Mouse (Mus musculus) cerebellum, postnatal 14 days (tissue): ENCODE measurements around the gene Msh6.
A peak's percentile ranks its signal among the peaks of the same experiment; 100 is the strongest.
"Not testable (repeated sequence)": the region's sequence is repeated elsewhere in the genome, so short reads cannot be mapped to it uniquely, and the experiment has no call there.

Source experiments
- DNase-seq, 2 experiments: peaks; one replicate each; pipeline ENCODE4 v3.0.0; 2021; ENCODE audit warnings: mixed read lengths in 2 of 2

Msh6 gene

DNA sequence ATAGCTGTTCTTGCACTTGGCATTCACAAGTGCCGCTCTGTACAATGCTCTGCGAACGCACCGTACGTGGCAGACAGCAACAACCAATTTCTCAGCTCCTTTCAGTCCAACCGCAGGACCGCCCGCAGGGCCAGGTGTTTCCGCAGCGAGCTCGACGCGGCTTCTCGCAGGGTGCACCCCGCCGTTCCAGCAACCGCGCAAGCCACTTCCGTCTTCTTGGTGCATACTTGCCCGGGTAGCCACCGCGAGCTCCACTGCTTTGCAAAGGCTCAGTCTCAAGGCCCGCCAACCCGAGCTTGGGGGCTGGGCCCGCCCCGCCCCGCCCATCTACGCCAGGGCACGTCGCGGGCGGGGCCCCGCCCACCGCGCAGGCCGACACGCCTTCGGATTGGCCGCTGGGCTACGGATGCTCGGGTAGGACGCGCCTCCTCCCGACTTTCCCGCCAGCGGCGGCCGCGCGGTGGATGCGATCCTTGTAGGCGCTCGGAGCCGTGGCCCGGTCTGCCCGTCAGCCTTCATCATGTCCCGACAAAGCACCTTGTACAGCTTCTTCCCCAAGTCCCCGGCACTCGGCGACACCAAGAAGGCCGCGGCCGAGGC lies at the start of gene Msh6:
TSS of gene Msh6 (plus strand) at position 434 of the 600 bp plus-strand sequence.
- DNase-seq = peak; percentile 91 to 92

DNA sequence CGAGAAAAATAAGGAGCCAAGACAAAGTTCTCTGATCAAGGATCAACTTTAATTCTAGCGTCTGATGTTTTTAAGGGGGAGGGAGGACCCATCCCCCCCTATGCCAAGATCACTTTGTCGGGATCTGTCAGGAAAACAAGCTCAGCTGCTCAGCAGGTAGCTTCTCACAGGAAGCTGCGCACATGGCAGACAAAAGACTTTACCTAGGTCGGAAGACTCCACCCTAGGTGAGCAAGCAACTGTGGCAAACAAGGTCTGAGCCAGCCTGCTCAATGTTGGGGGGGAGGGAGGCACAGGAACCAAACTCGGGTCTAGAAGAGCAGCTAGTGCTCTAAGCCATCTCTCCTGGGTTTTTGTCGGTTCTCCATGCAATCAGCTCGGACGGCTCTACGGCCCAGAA lies 40.5 kb upstream of the Msh6 start:
- DNase-seq = no peak

DNA sequence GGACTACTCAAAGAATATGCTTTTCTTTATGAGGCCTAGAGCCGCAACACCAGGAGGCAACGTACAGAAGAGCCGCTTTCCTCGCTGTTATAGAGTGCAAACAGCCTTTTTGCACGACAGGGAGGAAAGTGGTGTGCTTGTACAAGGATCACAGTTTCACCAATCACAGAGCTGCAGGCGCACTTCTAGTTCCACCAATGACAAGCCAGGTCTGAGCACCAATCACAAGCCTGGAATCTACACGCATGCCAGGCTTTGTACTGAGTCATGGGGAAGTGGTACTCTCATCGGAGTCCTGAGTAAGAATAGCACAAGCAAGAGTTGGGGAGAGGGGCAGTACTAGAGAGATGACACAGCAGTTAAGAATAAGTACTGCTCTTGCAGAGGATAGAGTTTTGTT lies 40.1 kb upstream of the Msh6 start:
- no peak for DNase-seq

DNA sequence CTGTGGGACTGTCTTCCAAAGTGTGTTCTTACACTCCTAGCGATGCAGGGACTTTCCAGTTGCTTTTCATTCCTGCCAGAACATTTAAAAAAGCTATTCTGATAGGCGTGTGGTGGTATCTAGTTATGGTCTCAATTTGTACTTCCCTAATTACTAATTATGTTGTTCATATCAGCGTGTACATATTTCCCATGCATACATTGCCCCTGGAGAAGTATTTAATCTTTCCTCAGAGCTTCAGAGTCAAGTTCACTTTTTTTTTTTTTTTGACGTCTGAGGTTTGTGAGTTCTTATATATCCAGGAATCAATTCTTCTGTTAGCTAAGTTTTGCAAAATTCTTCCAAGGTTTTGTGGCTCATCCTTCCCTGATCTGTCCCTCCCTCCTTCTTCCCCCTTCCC lies 38.7 kb upstream of the Msh6 start:
- DNase-seq = no peak

DNA sequence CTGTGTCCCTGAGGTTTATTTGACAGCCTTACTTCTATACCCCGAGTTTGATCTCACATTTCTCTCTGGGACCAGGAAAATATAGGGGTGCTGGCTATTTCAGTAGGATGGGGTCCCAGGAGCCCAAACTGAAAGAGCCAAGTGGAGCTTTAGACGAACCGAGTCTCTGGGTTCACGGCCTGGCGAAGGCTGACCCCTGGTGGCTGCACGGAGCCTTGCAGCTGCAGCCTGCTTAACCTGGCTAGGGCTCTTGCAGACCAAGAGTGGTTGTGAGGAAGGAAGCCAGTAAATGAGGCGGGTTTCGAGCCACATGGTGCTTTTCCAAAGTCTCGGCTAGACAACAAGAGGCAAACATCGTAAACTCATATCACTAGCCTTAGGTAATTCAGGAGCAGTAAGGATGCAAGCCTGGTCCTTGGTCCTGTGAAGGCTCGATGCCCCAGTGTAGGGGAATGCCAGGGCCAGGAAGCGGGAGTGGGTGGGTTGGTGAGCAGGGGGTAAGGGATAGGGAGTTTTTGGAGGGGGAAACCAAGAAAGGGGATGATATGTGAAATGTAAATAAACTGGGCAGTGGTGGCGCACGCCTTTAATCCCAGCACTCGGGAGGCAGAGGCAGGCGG lies 25.8 kb upstream of the Msh6 start:
- DNase-seq = peak; percentile 93 to 94

DNA sequence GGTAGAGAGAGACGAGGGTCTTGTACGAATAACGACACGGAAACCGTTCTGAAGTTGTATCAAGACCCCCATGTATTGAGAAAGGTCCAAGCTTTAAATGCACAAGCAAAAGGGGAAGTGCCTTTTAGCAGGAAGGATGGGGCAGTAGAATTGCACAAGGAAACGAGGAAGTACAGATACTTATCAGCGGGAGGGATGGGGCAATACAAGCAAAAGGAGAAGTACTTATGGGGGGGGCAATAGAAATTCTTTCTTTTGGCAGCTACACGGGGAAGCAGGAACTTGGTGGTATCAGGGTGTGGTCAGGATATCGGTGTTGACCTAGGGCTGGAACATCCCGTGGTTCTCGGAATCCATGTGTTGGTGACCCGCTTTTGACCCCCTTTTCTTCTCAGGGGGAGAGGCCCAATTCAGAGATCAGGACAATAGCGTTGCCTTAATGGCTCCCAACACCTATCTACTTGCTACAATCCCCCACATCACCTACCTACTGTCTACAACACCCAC lies 20.2 kb upstream of the Msh6 start:
- not testable (repeated sequence) for DNase-seq

DNA sequence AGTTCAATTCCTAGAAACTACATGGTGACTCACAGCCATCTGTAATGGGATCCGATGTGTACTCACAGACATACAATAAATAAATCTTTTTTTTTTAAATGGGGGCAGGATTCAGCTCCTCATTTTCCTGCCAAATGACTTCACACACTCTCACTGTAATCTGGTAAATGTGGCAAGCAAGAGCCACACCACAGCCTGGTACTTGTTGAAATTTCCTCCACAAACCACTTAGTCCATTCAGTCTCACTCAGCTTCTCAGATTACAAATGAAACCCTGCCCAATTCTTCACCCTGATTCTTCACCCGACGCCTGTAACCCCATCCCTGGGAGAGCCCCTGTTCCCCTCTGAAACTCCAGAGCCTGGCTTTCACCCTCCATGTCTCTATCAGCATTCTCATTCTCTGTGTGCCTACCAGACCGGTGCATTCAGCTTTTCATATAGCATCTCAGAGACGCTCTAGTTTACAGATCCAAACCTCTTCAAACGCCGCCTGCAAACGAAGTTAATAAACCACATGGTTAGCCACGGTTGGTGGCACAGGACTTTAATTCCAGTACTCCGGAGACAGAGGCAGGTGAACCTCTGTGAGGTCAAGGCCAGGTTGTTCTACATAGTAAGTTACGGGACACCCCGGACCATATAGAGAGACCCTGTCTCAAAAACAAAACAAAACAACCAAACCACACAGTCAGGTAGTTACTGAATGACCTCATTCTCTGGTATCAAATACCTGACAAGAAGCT lies 17.6 kb upstream of the Msh6 start:
- no peak for DNase-seq

DNA sequence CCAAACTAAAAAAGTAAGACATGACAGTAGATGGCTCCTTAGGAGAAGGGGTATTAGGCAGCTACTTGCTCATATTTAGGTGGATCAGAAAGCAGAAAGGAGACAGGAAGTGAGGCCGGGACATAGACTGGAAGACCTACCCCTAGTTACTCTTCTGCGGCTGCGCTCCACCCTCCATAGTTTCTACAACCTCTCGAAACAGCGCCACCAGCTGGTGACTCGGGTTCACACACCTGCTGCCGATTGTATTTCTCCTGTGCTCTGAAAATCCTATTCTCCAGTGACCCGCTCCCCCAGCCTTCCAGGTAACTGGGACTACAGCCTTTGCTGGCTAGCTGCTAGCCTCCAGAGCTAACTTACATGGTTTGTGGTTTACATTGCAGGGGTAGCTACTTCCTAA lies 16.6 kb upstream of the Msh6 start:
- peak in 1 of 2 experiments; percentile 46 for DNase-seq

DNA sequence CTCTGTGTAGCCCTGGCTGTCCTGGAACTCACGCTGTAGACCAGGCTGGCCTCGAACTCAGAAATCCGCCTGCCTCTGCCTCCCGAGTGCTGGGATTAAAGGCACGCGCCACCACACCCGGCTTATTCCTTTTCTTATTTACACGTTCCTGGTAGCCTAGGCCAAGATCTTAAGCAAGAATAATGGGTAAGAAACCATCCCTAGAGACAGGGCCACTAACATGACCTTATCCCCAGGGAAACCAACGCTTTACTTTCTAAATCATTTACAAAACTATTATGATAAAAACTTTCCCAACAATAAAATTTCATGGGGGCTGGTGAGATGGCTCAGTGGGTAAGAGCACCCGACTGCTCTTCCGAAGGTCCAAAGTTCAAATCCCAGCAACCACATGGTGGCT lies 15.5 kb upstream of the Msh6 start:
- not testable (repeated sequence) for DNase-seq

DNA sequence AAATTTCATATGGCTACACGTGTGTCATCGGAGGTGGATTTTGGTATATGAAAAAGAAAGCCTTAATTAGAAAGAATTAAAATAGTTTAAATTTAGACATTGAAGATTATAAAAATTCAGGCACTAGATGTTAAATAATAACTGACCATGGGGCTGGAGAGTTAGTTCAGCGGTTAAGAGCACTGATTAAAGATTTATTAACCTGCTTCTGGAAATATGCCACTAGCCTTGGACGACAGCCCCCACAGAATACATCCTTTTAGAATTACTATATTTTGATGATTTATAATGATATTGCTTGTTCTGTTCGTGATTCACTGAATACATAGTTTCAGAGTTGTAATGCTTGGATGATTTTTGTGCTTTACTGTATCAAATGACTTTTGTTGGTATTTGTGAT lies 14.9 kb upstream of the Msh6 start:
- DNase-seq = not testable (repeated sequence)

DNA sequence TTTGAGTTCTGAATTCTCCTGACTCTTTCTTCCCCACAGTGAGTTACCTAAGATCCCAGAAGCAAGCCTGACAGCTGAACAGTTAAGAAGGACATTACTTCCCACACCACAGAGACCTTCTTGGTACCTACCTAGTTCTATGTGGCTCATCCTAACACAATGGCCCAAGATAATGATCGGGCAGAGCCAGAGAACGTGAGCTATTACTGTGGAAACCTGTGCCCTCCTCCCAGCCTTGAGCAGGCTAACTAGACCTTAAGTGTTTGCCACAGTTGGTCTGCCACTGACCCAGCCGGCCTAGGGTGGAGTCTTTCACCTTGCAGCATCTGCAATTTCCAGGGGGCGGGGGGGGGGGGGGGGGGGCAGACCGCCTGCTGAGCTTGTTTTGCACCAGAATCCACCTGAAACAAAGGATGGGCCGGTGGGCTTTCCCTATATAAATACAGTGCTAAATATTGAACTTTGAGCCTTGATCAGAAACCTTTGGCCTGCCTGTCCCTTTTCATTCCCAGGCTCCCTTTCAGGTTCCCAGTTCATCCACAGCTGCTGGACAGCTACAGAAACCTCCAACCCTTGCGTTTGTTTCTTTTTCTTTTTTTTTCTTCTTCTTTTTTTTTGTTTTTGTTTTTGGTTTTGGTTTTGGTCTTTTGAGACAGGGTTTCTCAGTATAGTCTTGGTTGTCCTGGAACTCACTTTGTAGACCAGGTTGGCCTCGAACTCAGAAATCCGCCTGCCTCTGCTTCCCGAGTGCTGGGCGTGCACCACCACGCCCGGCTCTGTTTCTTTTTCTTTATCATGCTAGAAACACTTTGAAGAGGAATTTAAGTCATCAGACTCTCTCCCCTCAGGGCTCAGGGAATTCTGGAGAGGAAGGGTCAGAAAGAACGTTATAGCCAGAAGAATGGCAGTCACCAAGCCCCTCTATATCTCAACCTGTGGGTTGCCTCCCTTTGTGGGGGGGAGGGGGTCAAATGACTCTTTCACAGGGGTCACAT lies 11.5 kb upstream of the Msh6 start:
- no peak for DNase-seq

DNA sequence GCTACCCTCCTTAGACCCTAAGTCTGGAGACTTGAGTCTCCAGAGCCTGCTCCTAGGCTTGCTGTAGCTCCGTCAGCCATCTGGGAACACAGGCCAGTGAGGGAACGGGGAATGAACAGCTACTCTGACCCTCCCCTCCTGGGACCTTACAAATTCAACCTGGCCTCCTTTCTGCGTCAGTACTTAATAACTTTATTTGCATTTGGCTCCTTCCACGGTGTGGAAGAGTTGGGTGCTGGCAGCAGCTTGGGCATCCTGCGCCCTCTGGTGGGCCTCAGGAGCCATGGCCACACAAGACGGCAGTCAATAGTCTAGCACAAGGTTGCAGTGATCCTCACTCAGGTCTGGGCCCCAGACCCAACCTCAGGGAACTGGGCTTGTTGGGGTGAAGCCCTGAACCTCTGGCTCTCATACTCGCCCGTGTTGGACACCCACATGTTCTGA lies 6.4 kb upstream of the Msh6 start:
- not testable (repeated sequence) for DNase-seq

DNA sequence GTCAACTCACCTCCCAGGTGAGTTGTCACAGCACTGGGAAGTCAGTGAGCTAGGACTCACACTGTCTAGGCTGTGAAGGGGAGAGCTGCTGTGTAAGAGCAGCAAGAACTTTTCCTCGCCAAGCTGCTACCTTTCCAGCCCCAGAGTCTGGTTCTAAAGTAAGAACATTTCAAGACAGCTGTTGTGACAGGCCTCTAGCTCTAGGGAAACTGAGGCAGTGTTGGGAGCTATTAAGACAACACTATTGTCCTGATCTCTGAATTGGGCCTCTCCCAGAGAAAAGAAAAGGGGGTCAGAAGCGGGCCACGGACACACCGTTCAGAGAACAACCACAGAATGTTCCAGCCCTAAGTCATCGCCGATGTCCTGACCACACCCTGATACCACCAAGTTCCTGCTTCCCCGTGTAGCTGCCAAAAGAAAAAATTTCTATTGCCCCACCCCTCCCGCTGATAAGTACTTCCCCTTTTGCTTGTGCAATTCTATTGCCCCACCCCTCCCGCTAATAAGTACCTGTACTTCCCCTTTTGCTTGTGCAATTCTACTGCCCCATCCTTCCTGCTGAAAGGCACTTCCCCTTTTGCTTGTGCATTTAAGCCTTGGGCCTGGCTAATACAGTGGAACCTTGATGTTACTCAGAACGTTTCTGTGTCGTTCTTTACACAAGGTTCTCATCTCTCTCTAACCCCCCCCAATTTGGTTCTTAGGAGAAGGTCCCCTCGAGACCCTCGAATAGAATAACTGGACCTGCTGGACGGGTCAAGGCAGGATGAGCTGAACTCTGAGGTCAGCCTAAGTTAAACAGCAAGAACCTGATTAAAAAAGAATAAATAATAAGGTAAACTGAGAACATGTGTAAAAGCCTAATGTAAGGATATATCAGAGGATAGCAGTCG lies 2.9 kb upstream of the Msh6 start:
- not testable (repeated sequence) for DNase-seq

DNA sequence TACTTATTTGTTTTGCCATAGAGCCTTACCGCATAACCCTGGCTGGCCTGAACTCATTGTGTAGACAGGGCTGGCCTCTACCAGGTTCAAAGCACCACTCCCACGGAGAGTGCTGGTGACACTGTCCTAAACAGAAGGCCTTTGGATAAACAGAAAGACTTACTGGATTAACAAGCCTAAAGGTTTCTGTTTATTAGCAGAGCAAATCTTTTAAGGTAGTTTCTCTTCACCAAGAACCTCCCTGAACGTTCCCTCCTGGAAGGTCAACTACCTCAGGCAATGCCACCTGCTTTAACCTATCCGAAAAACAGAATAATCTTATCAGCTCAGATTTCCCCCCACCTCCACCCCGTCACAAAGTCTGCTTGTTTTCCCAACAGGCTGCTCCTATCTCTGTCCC lies 2.0 kb upstream of the Msh6 start:
- DNase-seq = no peak

DNA sequence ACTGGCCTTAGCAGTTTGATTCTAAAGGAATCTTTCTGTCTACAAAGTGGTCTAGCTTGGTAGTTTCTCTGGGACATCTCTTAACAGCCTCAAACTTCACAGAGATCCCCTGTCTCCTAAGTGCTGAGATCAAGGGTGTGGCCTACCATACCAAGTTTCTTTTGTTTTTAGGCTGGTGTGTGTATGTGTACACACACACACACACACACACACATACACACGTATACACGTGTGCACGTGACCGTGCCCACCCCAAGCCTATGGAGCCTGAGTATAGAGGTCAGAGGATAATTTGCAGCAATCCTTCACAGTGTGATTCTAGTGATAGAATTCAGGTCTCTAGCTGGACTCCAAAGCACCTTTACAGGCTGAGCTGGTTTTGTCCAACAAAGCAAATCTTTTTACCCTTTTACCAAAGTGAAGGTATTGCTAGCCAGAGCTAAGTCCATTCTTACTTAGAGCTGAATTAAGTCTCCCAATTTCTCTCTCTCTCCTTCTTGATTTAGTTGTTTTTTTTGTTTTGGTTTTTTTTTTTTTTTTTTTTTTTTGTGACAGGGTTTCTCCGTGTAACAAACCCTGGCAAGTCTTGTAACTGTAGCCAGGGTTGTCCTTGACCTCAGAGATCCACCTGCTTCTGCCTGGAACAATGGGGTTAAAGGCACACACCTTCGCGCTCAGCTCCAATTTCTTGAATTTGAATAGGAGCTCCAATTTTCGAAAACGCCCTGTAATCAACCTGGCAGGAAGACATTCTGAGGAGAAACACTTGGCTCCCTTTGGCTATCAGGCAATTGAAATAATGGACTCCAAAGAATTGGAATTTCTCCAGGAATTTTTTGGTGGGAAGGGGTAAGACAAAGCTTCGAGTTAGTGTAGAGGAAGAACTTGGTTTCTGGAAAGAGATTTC lies 1.3 kb upstream of the Msh6 start:
- no peak for DNase-seq

DNA sequence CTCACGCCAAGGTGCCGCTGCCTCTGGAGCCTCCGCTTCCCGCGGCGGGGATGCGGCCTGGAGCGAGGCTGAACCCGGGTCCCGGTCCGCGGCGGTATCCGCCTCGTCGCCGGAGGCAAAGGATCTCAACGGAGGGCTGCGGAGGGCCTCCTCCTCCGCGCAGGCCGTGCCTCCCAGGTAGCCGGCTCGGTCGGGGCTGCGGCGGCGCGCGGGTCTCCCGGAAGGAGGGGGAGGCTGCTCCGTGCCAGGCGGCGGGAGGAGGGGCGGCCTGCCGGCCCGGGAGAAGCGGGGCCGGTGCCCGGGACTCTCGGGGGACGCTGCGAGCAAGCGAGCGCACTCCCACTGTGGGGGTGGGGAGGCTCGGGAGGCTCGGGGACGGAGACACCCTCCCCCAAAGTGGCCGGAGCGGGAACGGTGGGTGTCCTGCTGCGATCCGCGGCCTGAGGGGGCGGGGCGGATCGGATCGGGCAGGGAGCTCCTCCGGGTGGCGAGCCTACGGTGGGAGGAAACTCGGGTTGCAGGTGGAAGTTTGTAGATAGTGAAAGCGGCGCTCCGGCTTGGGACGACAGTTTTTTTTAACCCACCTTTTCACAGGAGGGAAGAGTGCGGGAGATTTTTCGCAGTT lies 479 bp downstream of the Msh6 start:
- DNase-seq = peak; percentile 67 to 68

DNA sequence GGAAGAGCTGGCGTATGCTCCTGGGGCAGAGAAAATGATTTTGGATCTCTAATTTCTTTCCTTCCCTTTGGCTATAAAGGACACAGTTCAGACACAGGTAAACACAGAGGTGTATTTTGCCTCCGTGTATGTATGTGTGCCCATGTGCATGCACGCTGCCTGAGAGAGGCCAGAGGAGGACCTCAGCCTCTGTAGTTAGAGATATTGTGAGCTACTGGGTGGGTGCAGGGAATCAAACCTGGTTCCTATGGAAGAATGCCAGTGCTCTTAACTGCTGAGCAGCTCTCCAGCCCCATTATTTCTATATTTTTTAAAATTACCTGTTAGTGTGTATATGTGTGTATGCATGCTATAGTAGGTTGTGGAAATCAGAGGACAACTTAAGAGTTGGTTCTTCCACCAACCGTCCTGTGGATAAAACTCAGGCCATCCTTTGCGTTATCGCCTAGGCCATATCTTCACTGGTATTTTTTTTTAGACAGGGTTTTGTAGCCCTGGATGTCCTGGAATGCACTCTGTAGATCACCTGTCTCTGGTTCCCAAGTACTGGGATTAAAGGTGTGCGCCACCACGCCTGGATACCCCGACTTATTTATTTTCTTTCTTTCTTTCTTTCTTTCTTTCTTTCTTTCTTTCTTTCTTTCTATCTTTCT lies 1.4 kb downstream of the Msh6 start:
- DNase-seq = no peak

DNA sequence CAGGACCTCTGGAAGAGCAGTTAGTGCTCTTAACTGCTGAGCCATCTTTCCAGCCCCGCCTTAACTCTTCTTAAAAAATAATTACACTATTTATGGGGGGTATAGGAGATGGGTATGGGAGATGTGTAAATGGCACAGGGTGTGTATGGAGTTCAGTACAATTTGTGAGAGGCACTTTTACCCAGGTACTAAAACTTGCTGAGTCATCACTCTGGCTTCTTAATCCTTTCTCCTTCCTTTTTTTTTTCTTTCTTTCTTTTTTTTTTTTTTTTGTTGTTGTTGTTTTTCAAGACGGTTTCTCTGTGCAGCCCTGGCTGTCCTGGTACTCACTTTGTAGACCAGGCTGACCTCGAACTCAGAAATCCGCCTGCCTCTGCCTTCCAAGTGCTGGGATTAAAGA lies 2.1 kb downstream of the Msh6 start:
- not testable (repeated sequence) for DNase-seq

DNA sequence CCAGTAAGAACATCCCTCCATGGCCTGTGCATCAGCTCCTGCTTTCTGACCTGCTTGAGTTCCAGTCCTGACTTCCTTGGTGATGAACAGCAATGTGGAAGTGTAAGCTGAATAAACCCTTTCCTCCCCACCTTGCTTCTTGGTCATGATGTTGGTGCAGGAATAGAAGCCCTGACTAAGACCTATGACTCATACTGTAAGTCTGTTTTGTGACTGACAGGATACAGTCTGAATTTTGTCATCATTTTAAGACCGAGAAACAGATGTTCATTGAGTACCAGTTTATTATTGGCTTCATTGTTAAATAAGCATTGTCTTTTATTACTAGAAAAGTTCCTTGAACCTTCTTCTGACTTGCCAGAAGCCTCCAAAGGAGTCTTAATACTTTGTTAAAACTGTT lies 4.8 kb downstream of the Msh6 start:
- not testable (repeated sequence) for DNase-seq
